Mouse (Mus musculus): ENCODE results near the gene Uvssa.

GRCm38 (mm10) chr5:33434141-33434780 is 55.9 kb downstream of the Uvssa start:
- TF ChIP-seq POLR2A (IDR thresholded peaks at IDR 0.05; ENCODE audit: borderline replicate concordance, extremely low read depth, insufficient read depth, insufficient read length, poor library complexity, severe bottlenecking) (no peak), CTCF (IDR thresholded peaks at IDR 0.05; ENCODE audit: borderline replicate concordance, extremely low read depth, insufficient read depth, insufficient read length) (no peak)

All from brain, embryonic 14.5 days (tissue).